Mouse (Mus musculus) embryonic facial prominence, embryonic 11.5 days (tissue): Measurements from ENCODE around the gene Ergic1. TPM values are rescaled to one million over a fixed set of nuclear protein-coding genes. Genes with fewer than 3 reads are reported as not detected.

Experiments
- ATAC-seq: fragments of 200-750 bp; cut with Nextera tagmentation; replicated peaks from 2 replicates; pipeline ENCODE4 v1.8.0; 2017; ENCODE audit warnings: low read depth; ENCODE audit not compliant: insufficient number of reproducible peaks, low FRiP score, low TSS enrichment
- DNase-seq: peaks from one replicate; pipeline ENCODE4 v3.0.0-alpha.2; 2015; ENCODE audit warnings: low spot score
- H3K27ac ChIP-seq: fragments of 300-500 bp; sonication (generic); replicated peaks from 2 replicates; pipeline ENCODE4 v1.5.1; 2014; ENCODE audit warnings: mild to moderate bottlenecking, low read depth, low read length, control low read depth
- H3K27me3 ChIP-seq: fragments of 300-500 bp; sonication (generic); 2 replicates; pipeline ENCODE4 v1.6.1; 2014; ENCODE audit warnings: mild to moderate bottlenecking, low read length, moderate library complexity, mixed read lengths; ENCODE audit not compliant: control insufficient read depth, insufficient read depth
- H3K36me3 ChIP-seq: fragments of 300-500 bp; sonication (generic); replicated peaks from 2 replicates; pipeline ENCODE4 v1.6.1; 2014; ENCODE audit warnings: low read depth, mild to moderate bottlenecking, low read length, moderate library complexity, mixed read lengths; ENCODE audit not compliant: control insufficient read depth, insufficient read depth
- H3K4me1 ChIP-seq: fragments of 300-500 bp; sonication (generic); 2 replicates; pipeline ENCODE4 v1.6.1; 2014; ENCODE audit warnings: low read length, mixed read lengths; ENCODE audit not compliant: control insufficient read depth, insufficient read depth
- H3K4me2 ChIP-seq: fragments of 300-500 bp; sonication (generic); 2 replicates; pipeline ENCODE4 v1.6.1; 2014; ENCODE audit warnings: low read depth, mild to moderate bottlenecking, control low read depth, low read length, moderate library complexity
- H3K4me3 ChIP-seq: fragments of 300-500 bp; sonication (generic); 2 replicates; pipeline ENCODE4 v1.5.1; 2014; ENCODE audit warnings: low read depth, low read length, control low read depth
- H3K9ac ChIP-seq: fragments of 300-500 bp; sonication (generic); replicated peaks from 2 replicates; pipeline ENCODE4 v1.6.1; 2014; ENCODE audit warnings: mild to moderate bottlenecking, control low read depth, low read length
- H3K9me3 ChIP-seq: fragments of 300-500 bp; sonication (generic); replicated peaks from 2 replicates; pipeline ENCODE4 v1.6.1; 2016; ENCODE audit warnings: mild to moderate bottlenecking, low read length, inconsistent platforms, mixed read lengths; ENCODE audit not compliant: control insufficient read depth
- WGBS: fragments of 180-500 bp; shearing (Covaris S2); extraction: QIAGEN DNeasy Blood & Tissue Kit; methylation state at CpG from one replicate; pipeline ENCODE4 v1.1.7; 2014; 5-methylcytosine and 5-hydroxymethylcytosine counted together
- polyA plus RNA-seq: library from polyadenylated mRNA; unstranded; fragments of >200 nt; fragmentation: Nextera tagmentation; extraction: Ambion mirVana; gene quantifications from 2 replicates; pipeline ENCODE4 v1.2.1, GENCODE M21; 2014

Ergic1 gene
- polyA plus RNA-seq, 1 experiment from 2014 or later = 138 TPM

DNA sequence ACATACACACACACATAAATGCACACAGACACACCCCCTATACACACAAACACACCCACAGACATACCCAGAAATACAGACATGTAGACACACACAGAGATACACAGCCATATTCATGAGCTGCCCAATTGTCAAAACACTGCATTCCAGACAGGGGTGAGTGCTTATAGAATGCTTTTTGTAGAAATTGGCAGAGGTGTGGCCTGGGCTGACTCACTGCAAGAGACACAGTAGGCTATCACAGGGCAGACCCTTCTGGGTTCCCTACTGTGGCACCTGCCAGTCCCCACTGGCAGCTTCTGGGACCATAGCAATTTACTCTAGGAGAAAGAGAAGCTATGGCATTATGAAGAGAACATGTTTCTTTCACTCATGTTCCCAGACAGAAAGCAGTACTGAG is 37.0 kb upstream of the Ergic1 start:
- H3K9ac ChIP-seq = no peak overlapping the region
- H3K27me3 ChIP-seq = no peaks in the 10 kb centered on the region
- no peaks in the 10 kb centered on the region for H3K36me3 ChIP-seq
- DNase-seq = no peak
- H3K4me2 ChIP-seq = no peak overlapping the region
- no peaks in the 10 kb centered on the region for H3K9me3 ChIP-seq
- no peaks in the 10 kb centered on the region for H3K4me1 ChIP-seq
- no peak overlapping the region for H3K4me3 ChIP-seq
- H3K27ac ChIP-seq = no peak overlapping the region
- no peak for ATAC-seq

DNA sequence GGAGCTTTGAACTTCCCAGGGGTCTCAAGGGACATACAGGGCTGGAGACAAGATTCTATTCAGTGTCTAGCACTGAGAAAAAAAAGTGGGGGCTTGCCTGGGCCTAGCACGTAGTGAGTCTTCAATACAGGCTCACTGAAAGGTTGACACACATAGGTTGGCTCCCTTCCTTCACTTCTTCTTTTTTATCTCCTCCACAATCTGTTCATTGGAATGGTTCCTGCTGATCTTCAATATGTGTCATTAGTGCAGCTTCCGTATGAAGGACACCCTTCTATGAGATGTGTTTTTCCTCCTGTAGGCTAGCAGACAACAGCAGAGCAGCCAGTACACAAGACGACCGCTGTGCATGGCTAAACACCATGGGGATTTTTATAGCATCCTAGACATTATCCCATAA is 36.5 kb upstream of the Ergic1 start:
- no peak overlapping the region for H3K4me2 ChIP-seq
- H3K9ac ChIP-seq = no peak overlapping the region
- no peaks in the 10 kb centered on the region for H3K9me3 ChIP-seq
- DNase-seq = no peak
- H3K36me3 ChIP-seq = no peaks in the 10 kb centered on the region
- ATAC-seq = no peak
- no peaks in the 10 kb centered on the region for H3K27me3 ChIP-seq
- no peak overlapping the region for H3K27ac ChIP-seq
- no peaks in the 10 kb centered on the region for H3K4me1 ChIP-seq
- no peak overlapping the region for H3K4me3 ChIP-seq
- 86% methylated on average over 4 of the region's 4 CpGs for WGBS

DNA sequence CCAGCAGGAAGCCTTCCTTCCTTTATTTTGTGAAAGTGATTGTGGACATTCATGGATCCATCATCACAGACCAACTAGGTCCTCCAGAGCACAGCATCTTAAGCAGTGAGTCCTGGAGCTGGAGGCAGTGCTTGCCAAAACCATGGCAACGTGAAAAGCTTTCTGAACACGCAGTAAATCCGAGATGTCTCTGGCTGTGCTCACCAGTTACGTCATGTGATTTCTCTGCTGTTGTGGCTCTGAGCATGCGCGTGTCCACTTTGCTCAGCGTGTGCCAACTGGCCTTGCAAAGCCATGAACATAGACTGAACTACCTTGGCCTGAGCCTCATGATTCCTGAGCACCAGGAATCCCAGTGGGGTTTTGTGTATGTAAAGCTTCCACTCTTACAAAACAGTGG is 36.0 kb upstream of the Ergic1 start:
- Histone ChIP-seq H3K27ac (no peak overlapping the region), H3K4me3 (no peak overlapping the region), H3K27me3 (no peaks in the 10 kb centered on the region), H3K4me2 (no peak overlapping the region), H3K9me3 (no peaks in the 10 kb centered on the region), H3K9ac (no peak overlapping the region), H3K36me3 (no peaks in the 10 kb centered on the region), H3K4me1 (no peaks in the 10 kb centered on the region)
- no peak for ATAC-seq
- WGBS = 85% methylated on average over 7 of the region's 7 CpGs
- no peak for DNase-seq

DNA sequence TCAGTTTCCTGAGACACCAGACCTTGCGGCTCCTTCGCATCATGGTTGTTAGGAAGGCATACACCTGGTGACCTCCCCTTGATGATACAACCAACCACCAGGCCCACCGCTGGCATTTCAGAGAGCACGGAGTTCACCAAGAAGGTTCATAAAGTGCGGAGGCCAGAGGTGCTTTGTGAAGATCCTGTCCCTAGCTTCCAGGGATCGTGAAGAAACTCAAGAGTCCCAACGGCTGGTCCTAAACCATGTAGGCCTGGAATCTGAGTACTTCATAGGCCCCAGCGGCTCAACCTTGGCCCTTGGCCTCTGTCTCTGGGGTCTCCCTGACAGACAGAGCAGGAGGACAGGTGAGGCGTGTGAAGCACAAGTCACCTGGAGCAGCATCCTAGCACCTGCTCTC is 34.0 kb upstream of the Ergic1 start:
- no peak for DNase-seq
- H3K4me3 ChIP-seq = no peak overlapping the region

DNA sequence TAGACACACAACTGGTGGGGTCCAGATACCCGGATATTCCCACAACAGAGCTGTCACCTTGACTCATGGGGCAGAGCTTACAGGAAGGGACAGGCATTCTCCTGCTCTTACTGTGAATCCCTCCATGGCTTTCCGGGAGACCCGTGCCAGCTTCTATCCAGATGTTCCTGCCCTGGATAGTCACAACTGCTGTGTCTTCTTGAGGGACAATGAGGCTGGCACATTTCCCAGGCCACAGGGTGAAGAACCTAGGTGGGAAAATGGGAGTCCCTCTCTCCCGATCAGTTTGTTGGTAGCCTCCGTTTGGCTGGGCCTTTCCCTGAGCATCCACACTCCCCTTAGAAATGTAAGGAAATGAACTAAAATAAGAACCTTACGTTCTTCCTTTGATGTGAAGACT is 32.5 kb upstream of the Ergic1 start:
- no peaks in the 10 kb centered on the region for H3K9me3 ChIP-seq
- H3K4me1 ChIP-seq = no peaks in the 10 kb centered on the region
- H3K4me2 ChIP-seq = no peak overlapping the region
- H3K36me3 ChIP-seq = no peaks in the 10 kb centered on the region
- H3K27me3 ChIP-seq = no peaks in the 10 kb centered on the region
- no peak overlapping the region for H3K9ac ChIP-seq
- no peak for DNase-seq
- no peak for ATAC-seq
- WGBS = 81% methylated on average over 6 of the region's 6 CpGs
- H3K4me3 ChIP-seq = no peak overlapping the region
- H3K27ac ChIP-seq = no peak overlapping the region

More for the DNA sequence above, 34.0 kb upstream of the Ergic1 start:
- H3K9ac ChIP-seq = no peak overlapping the region
- ATAC-seq = no peak
- H3K9me3 ChIP-seq = no peaks in the 10 kb centered on the region
- no peak overlapping the region for H3K4me2 ChIP-seq
- H3K27me3 ChIP-seq = no peaks in the 10 kb centered on the region
- H3K36me3 ChIP-seq = no peaks in the 10 kb centered on the region
- WGBS = 89% methylated on average over 9 of the region's 9 CpGs
- no peak overlapping the region for H3K27ac ChIP-seq
- no peaks in the 10 kb centered on the region for H3K4me1 ChIP-seq

DNA sequence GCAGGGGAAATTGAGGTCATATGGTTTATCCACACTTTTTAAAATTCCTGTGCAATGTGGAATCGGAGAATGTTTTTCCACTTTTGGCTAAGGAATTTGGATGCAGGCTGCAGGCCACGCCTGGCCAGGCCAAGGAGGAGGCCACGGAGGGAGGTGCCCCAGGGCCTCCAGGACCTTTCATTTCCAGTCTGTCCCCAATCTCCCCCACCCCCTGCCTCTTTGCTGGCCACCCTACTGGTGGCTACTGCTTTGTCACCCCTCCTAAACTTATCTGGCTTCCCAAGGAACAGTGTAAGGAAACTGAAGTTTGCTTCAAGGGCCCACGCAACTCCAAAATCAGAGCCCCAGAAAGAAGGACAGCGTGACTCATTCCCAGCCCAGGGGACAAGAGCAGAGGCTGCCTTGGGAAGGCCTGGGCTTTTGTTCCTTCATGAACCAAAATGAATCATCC is 31.5 kb upstream of the Ergic1 start:
- Histone ChIP-seq H3K27me3 (no peaks in the 10 kb centered on the region), H3K27ac (no peak overlapping the region), H3K9me3 (no peaks in the 10 kb centered on the region), H3K9ac (no peak overlapping the region), H3K4me2 (no peak overlapping the region), H3K4me1 (no peaks in the 10 kb centered on the region), H3K4me3 (no peak overlapping the region), H3K36me3 (no peaks in the 10 kb centered on the region)
- WGBS = 77% methylated on average over 5 of the region's 5 CpGs
- DNase-seq (no peak), ATAC-seq (no peak)

DNA sequence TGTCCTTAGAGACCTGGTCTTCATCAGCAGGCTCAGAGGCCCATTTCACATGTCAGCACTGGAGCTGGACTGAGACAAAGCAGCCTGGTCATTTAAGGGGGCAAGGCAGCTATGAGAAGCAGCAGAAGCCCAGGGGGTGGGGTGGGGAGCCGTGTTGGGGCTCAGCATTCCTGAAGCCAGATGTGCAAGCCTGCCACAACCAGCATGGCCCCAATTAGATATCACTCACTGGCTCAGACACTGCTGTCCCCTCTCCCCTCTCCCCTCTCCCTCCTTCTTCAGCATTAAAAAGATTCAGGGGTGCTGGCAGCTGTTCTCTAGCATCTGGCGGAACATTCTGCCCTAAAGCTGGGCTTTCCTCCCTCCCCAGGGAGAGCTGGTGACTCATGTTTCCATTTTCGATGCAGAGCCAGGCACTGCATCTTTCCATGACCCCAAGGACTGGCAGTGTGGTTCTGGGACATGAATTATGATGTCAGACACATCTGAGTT is 30.7 kb upstream of the Ergic1 start:
- DNase-seq (peak; percentile 41), ATAC-seq (no peak)
- no peak overlapping the region for H3K4me3 ChIP-seq
- no peak overlapping the region for H3K4me2 ChIP-seq
- WGBS = 20% methylated on average over 3 of the region's 3 CpGs
- H3K9ac ChIP-seq = 0 out of 2 replicates have a peak overlapping the region, but pooled peaks have one; percentile 25
- H3K9me3 ChIP-seq = no peaks in the 10 kb centered on the region
- H3K36me3 ChIP-seq = no peaks in the 10 kb centered on the region
- no peak overlapping the region for H3K27ac ChIP-seq
- H3K27me3 ChIP-seq = no peaks in the 10 kb centered on the region; the same call in 1 of the 2 replicates
- no peaks in the 10 kb centered on the region for H3K4me1 ChIP-seq

DNA sequence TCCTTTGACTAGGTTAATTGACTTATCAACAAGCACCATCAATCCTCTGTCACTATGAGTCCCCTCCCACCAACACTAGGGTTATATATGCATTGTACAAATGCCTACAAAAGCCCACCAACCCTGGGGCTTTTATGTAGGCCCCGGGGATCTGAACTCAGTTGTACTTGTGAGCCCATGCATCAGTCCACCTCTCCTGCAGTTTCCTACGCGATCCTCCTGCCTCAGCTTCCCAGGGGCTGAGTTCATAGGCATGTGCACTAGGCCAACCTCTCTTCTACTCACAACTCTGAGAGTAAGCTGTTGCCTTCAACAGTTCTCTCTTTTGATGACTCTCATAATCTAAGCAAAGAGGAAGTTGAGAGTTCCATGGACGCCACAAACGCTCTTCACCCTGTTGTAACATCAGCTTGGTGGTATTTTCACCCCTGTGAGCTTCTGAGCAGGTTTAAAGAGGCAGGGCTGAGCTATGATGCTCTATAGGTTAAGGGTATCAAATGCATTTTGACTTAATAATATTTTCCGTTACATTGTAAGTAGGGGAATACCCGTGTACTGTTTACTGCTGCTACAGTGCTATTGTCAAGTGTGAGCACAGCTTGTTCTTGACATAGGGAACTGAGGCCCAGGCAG is 29.8 kb upstream of the Ergic1 start:
- H3K27me3 ChIP-seq = no peaks in the 10 kb centered on the region; the same call in 1 of the 2 replicates
- ATAC-seq = no peak
- no peaks in the 10 kb centered on the region for H3K4me1 ChIP-seq
- H3K36me3 ChIP-seq = no peaks in the 10 kb centered on the region
- no peak overlapping the region for H3K4me2 ChIP-seq
- H3K4me3 ChIP-seq = no peak overlapping the region
- no peak overlapping the region for H3K9ac ChIP-seq
- no peak for DNase-seq
- no peaks in the 10 kb centered on the region for H3K9me3 ChIP-seq
- no peak overlapping the region for H3K27ac ChIP-seq
- 87% methylated on average over 7 of the region's 7 CpGs for WGBS
